Mouse (Mus musculus) gastrocnemius, postnatal 4 days (tissue): ENCODE results near the gene Ice2. TPM values are rescaled to one million over a fixed set of nuclear protein-coding genes. Genes with fewer than 3 reads are reported as not detected.

ENCODE experiments used
- DNase-seq, 2 experiments: peaks; one replicate each; pipeline ENCODE4 v3.0.0; 2021 to 2022; ENCODE audit warnings: low spot score in 2 of 2, mixed read lengths in 2 of 2
- total RNA-seq, 2 experiments: library from RNA; stranded (reverse); gene quantifications; 2 replicates each; pipeline ENCODE4 v1.2.3; 2021

The Ice2 gene
- total RNA-seq, 2 experiments from 2014 or later: 9.5 to 11.1 TPM

DNA sequence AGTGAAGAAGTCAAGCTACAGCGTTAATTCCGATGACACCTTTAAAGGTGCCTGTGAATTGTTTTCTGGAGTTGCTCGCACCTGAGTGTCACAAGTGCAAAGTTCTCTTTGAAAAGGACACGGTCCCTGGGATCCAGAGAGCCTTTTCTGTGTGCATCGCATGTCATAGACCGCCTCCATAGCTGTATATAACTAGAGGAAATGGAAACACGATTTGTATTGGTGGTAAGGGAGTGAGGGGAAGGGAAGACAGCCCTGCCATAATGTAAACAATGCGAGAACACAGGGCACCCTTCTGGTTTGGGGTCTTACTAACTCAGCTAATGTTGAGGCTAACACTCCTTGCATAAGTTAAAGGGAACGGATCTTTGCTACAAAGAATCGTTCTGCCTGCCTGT is 746 bp downstream of the Ice2 start:
- DNase-seq: no peak

DNA sequence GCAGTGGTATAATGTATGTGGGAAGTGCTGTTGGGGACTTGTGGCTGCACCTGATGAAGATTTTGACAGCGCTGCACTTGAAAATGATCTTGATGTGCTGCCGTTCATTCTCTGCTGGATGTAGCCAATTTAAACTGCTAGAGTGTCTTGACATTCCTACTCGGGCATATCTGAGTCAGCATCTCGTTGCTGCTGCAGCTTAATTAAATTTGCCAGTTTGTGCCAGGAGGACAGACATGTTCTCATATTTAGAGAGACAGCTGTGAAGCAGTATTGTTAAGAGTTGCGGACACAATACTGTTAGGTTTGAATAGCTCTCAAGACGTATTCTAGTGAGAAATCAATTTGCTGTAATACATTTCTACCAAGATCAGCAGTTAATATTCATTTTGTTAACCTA is 7.0 kb downstream of the Ice2 start:
- DNase-seq: no peak

DNA sequence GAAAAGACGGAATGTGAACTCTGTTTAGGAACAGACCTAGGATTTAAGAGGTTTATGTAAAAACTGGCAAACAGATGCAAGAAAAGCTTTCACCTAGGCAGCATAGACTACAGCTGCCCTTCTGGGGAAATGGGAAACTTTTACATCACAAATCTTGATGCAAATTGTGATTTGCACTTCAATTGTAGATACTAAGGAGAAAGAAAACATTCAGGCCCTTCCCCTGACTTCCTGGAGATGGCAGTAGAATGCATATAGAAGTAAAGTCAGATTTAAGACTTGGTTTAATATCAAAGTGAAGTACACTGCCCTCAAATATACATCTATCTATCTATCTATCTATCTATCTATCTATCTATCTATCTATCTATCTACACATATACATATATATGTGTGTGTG is 21.8 kb downstream of the Ice2 start:
- no peak for DNase-seq

DNA sequence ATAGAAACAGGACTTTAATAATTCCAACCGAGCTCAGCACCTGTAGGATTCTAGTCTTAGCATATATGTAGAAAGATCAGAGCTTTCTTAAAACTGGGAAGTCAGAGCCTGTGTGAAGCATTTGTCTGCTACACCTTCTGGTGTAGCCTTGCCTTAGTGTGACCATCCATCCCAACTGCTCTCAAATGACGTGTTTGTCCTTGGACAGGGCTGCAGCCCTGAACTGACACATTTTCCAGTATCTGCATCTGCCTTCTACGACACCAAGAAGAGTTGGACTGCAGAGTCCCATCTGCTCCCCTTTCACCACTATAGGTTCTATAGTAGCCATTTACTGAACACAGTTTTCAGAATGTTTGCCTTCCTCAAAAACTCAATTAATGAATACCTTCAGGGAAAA is 32.8 kb downstream of the Ice2 start:
- no peak for DNase-seq

DNA sequence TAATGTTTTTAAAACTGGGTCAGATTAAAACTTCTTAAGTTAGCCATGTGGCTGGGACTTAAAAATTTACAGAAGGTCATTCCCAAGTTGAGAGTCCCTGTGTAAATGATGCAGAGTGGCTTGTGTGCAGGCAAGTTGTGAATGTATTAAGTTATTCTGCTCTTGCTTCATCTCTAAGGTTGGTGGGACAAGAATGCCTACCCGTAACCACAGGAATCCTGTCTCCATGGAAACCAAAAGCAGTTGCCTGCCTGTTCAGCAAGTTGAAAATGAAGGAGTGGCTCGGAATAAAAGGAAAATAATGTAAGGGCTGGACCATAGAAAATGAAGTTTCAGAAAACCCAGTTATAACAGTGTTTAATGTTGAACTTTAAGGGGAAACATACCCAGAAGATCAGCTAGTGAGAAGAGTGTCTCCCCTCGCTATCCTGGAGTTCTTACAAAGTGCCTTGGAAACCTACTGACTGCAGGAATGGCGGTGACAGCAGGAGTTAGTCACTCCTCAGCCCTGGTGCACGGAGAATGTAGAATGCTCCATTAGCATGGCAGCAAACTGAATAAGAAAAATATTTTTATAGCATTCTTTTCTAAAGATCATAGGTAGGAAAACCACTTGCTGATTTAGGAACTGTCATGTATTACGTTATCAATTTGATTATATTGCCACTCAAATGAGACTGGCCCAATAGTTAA is 34.3 kb downstream of the Ice2 start:
- no peak for DNase-seq

DNA sequence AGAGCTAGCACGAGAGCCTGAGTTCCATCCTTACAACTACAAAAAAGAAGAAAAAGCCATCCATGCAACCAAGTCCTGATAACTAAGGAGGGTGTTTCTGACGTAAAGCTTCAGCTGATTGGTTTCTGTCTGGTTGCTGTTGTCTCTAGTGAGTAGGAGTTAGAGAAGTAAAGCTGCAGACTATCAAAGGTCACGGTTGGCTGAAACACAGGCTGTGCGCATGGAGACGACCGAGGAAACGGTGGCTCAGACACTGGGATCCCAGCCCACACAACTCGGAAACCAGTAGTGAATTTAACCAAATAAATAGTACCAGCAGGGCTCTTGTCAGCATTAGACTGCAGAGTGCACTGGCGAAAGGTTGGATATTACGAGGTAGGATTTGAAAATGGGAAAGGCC is 37.5 kb downstream of the Ice2 start:
- no peak for DNase-seq

DNA sequence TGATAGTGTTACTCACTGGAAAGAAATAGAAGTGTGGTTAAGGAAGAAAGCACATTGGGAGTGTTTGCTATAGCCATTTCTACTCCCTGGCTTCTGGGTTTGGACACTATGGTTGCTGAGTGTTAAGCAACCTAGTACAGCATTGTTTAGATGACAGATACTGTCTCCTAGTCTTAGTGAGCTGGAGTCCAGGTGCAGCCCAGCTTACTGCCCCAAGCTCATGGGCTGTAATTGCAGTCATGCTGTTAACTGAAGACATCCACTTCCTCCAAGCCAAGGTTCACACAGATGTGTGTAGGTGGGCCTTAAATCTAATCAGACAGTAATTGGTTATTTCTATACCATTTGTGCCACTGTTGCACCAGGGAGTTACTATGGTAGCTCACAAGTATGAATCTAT is 38.0 kb downstream of the Ice2 start:
- DNase-seq: no peak

DNA sequence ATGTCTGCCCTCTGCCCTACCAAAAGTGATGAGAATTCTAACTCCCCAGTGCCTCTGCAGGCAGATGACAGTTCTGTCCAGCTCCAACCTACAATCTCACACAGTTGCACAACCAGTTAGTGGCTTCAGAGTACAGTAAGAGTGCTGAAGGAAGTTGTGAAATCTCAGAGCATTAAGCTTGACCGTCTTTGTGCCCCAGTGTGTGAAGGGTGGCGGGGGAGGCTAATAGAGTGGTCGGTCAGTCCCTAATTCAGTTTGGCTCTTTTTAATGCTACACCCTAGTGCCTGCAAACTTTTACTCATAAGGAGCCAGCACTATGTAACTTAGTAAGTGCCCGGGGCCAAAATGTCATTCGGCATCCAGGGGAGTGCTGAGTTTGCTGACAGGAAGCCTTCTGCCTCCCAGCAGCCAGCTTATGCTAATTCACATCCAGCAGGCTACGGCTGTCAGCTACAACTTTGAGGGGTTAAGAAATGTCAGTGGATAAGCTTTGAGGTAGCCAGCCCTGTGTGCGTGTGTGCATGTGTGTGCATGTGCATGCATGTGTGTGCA is 42.2 kb downstream of the Ice2 start:
- no peak for DNase-seq

DNA sequence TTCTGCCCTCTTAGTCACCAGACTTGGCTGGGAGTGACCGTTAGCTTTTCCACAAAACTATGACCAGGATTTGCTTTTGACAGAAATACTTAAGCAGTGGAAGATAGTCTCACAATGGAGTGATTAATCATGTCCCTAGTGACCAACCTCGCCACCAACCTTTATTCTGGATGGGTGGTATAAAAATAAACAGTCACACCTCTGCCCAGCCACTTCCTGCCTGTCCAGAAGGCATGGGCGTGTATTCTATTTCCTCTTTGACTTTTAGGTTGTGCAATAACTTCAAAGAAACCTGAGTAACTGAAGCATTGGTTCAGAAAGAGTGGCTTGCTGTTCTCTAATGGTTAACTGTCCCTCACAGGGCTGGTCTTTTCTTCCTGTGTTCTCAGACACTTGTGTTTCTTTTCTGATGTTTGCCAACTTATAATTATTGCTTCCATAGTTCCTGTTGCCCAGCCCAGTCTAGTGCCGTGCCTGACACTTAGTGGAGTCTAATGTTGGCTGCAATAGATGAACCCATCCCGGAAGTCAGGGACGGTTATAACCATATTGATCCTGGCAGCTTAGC is 44.8 kb downstream of the Ice2 start:
- DNase-seq: no peak

DNA sequence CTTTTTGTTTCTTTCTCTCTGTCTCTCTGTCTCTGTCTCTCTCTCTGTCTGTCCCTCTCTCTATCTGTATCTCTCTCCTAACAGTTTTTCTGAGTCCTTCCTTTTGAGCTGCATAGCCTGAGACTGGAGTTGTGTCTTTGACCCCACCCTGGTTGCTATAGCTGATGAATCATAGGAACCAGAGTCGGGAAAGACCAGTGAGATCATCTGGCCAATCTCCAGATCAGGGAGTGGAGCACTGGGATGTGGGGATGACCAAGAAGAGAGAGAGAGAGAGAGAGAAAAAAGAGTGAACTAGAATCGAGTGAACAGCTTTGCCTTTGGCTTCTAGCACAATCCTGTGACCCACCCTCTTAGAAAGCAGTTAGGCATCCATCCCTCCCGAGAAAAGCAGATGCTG is 45.5 kb downstream of the Ice2 start:
- DNase-seq: peak in 1 of 2 experiments; percentile 44

DNA sequence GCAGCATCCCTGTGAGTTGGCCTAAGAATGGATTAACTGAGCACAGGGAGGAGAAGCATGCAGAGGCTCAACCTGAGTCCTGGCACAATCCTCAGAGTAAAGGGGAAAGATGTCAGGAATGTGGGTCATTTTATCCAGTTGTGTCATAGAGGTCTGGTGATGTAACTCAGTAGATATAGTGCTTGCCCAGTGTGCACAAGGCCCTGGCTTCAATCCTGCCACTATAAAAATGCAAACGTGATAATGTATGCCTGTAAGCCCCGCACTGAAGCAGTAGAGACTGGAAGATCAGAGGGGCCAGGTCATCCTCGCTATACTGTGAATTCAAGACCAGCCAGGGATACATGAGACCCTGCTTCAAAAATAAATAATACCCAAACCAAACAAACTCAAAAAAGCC is 51.1 kb downstream of the Ice2 start:
- DNase-seq: no peak

DNA sequence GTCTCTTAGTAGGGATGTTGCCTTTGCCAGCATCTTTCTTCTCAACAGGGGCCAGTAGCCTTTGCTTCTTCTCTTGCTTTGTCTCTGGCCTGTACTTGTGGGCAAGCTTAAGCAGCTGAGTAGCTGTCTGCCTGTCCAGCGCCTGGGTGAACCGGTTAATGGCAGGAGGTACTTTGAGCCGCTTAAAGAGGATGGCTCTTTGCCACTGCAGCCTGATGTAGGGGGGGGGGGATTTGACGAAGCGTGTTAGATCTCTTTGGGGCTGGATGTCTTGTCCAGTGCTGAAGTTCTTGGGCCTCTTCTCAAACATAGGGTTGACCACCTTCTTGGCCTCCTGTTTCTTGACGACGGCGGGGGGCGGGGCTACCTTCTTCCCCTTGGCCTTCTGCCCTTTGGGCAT is 52.9 kb downstream of the Ice2 start:
- no peak for DNase-seq

DNA sequence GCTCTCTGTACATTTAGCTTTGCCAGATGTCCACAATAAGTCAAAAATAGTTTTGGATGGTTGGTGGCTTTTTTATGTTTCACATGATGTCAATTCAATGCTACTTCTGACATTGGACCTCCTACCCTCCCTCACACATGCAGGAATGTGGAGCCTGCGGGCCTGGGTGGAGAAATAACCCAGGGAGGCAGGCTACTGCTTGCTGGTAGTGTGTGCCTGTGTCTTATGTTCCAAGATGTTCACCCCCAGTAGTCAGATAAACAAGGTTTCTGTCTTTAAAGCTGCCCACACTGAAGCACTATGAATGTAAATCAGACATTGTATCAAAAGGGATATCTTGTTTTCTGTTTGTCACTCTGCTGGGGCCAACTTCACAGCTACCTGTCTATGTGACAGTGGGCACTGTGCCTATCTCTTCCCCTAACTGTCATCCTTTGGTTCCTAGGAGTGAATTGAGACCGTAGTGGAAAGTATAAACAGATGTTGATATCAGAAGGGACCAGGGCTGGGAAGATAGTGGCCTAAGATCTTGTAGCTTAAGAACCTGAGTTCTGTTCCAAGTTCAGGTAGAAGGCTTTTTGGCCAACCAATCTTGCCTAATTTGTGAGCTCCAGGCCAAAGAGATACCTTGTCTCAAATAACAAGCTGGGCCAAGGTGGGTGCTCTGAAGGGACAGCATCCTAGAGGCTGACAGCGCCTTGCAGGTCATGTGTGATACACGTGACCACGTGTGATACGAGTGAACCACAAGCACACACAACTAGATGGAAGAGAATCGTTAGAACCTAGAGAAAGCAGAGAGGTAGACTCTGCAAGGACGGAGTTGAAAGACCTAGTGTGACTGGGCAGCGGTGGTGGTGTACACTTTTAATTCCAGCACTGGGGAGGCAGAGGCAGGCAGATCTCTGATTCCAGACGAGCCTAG is 54.4 kb downstream of the Ice2 start:
- no peak for DNase-seq

DNA sequence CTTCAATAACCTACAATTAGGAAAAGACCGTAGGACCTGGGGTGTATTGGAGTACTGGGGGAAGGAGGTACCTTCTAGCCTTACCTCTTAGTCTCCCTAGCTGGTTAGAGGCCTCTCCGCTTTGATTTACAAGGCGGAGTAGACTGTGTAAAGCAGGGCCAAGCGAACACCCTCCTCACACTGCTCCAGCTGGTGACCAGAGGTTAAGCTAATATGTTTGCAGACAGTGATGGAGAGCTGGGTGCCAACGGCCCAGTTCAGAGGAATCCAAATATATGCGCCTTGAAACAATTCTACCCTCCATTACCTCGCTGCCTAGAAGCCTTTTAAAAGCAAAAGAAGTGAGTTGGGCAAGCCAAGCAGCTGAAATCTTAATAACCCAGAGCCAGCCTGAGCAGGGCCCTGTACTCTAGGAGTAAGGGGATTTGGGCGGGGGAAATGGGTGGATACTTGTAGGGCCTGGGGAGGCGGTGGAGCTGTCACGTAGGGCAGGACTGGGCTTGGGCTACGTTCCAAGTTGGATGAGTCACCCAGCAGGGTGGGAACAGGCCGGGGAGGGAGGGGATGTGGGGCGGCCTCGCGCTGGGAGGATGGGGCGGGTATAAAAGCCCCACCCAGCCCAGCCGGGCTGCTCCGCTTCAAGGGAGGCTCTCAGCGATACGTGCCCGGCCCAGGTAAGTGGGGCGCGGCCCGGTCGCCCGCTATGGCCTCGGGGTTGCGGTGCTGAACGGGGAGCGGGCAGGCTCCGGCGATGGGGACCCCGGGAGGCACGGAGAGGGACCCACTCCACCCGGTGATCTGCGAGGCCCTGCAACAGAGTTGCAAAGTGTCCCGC is 55.6 kb downstream of the Ice2 start, which contains the start of gene Anxa2:
Gene Anxa2 (plus strand): TSS at position 555 of the 835 bp plus-strand sequence.
- peak; percentile 86 to 95 for DNase-seq

DNA sequence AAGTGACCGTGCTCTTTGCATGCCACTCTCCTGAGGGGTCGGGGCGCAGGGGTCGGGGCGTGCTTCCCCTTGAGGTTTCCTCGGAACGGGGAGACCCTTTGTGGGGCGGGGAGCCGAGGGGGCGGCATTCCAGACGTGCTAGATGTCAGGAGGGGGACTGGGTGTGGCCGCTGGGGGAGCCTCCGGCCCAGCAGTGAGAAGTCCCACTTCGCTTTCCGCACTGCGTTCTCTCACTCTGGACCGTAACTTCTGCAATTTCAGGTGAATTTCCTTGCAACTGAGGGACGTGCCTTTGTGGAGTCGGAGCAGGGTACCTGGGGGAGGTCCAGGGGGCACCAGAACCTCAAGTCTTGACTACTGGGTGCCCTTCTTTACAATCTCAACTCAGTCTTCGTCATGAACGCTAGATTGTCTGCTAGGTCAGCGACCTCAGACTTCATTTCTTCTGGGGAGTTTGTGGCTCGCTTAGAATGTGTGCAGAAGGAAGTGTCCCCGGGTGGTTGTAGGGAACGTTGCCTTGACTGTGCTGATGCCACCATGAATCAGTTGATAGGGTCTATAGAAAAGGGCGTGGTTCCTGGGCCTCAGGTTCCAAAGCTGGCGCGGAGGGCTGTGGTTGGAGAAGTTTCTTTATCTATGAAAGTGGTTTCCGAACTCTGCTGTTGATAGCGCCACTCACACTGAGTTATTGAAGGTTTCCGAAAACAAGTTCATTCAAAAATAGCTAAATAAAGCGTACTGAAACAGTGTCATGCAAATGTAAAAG is 56.4 kb downstream of the Ice2 start:
- DNase-seq: peak in 1 of 2 experiments; percentile 67

DNA sequence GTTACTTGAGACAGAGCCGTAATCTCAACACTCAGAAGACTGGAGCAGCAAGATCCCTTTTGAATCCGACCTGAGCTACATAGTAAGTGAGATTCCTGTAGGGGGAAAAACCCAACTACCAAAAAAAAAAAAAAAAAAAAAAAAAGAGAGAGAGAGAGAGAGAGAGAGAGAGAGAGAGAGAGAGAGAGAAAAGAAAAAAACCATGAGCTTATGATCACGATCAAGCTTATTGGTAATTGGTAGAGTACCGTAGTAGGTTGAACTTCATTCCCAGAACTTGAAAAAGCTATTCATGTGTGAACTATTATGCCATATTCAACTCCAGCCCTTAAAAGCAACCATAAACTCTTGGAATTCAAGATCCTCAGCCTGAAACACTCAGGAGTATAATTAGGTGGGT is 57.0 kb downstream of the Ice2 start:
- no peak for DNase-seq

DNA sequence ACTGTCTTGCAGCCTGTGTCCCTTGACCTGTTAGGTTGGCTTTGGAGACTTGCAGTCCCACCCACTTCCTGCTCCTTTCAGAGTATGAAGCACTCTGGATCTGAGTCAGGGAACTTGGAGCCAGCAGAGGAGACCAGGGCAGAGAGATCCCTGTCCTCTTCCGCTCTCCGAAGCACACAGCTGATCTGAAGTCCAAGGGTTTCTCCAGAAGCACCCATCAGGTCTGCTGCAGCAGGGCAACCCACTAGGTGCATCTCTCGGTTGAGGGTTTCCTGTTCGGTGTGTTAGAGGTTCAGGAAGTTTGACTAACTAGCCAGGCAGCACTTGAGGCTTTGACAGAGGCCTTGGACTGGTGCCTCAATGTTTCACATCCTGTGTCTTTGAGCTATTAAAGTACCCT is 57.7 kb downstream of the Ice2 start:
- DNase-seq: no peak

DNA sequence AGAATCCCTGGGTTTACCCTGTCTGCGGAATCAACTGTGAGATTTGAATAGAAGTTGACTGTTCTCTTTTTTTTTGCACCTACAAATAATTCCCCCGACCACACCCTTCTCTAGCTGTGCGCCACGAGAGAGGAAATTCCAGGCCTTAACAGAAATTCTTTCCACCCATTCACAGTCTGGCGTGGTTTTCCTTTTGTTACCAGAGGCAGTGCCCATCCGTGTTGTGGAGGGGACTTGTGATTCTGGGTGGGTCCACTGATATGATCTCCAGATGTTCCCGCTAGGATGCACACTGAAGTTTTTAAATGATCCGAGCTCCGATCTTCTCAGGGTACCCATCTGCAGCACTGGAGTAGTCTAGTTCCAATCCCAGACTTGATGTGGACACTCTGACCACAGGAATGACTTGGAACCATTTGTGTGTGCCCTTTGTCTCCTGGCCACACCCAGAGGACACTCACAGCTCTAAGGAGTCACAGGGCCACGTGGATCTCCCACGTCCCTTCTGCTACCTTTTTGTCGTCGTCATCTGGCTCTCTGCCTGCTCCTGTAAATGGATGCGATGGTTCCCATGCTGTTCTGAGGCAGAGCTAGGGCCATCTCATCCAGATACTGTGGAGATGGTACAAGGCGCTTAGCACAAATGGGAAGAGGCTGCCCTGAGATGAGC is 58.8 kb downstream of the Ice2 start:
- DNase-seq: no peak

DNA sequence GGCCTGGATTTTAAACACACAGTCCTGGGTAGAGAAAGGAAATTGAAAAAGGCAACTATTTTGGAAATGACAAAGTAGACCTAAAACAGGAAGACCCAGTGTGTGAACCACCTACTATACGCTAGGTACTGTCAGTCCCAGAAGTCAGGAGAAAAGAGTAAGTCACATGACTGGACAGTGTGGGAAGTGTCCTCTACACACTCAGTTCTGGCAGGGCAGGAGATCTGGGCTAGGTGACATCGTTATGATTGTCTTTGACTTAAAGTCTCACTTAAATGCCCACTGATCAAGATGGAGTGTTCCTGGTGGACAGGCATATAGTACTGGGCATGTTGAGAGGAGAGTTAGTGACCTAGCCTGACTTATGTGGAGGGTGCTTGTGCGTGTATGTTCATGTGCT is 59.4 kb downstream of the Ice2 start:
- no peak for DNase-seq
